Mouse (Mus musculus): ENCODE results near the gene Kcnj16. TPM values are rescaled to one million over a fixed set of nuclear protein-coding genes. Genes with fewer than 3 reads are reported as not detected.
A peak's percentile ranks its signal among the peaks of the same experiment; 100 is the strongest.

The Kcnj16 gene
- total RNA-seq, 2 experiments from 2014 or later = 0.07 TPM; not detected in 1

- no peak for DNase-seq
Observed at GRCm38 (mm10) chr11:111056030-111056429, 88.2 kb downstream of the Kcnj16 start.

- DNase-seq = no peak
Observed at GRCm38 (mm10) chr11:111057435-111057834, 89.6 kb downstream of the Kcnj16 start.

- DNase-seq = no peak
Observed at GRCm38 (mm10) chr11:111059440-111059839, 91.6 kb downstream of the Kcnj16 start.

GRCm38 (mm10) chr11:111060216-111060615, 92.4 kb downstream of the Kcnj16 start:
- DNase-seq = no peak

GRCm38 (mm10) chr11:111064751-111065527, 97.1 kb downstream of the Kcnj16 start:
- peak; percentile 30 for DNase-seq

- DNase-seq = peak; percentile 91
Observed at GRCm38 (mm10) chr11:111065635-111066298, 97.9 kb downstream of the Kcnj16 start, which contains the start of gene Kcnj2. TSS of gene Kcnj2 (plus strand) at chr11:111066164.

GRCm38 (mm10) chr11:111066299-111066691, 98.5 kb downstream of the Kcnj16 start:
- DNase-seq = peak; percentile 8

GRCm38 (mm10) chr11:111067787-111068186, 100.0 kb downstream of the Kcnj16 start:
- DNase-seq = no peak

GRCm38 (mm10) chr11:111070460-111070859, 102.6 kb downstream of the Kcnj16 start:
- DNase-seq = no peak

- no peak for DNase-seq
Observed at GRCm38 (mm10) chr11:111074131-111074530, 106.3 kb downstream of the Kcnj16 start.

Other genes with a start within 250 kb of the Kcnj16 start
- 10 to 100 TPM; 27.1 to 30.1 TPM for gene Kcnj2, start 98.1 kb downstream of the Kcnj16 start, total RNA-seq (2021)